Comparison of ENCODE assay signal across 21 mouse cellular contexts in genomic region chr14:9896556-9896955, GRCm38 (mm10).
DNase-seq lines count a peak whose midpoint lies in the region; ATAC-seq lines count a peak whose summit lies in the region.
"Had no signal": no experiment of that assay in that cellular context is flagged by ENCODE, and none has a peak within 500 bp of the region (broad histone marks: within the 10 kb centered on the region; RNA-seq: fewer than 3 reads in every experiment).

No protein-coding gene starts in this region.

- H3K9ac ChIP-seq in hindbrain, embryonic 13.5 days: no peak overlapping the region
- H3K9ac ChIP-seq: heart, embryonic 13.5 days; kidney, embryonic 15.5 days; lung, embryonic 14.5 days; neural tube, embryonic 15.5 days had no signal

- no peak for ATAC-seq in hindbrain, embryonic 13.5 days (ENCODE audit: low FRiP score)
- no peak for ATAC-seq in erythroid progenitor cell, adult 5-6 weeks (replicated peaks; ENCODE audit: low FRiP score, poor library complexity, severe bottlenecking)
- ATAC-seq: hindbrain, embryonic 16.5 days; intestine, embryonic 16.5 days; midbrain, embryonic 16.5 days had no signal

- no peaks in the 10 kb centered on the region for H3K4me1 ChIP-seq in heart, embryonic 10.5 days
- no peaks in the 10 kb centered on the region for H3K4me1 ChIP-seq in hindbrain, embryonic 13.5 days (replicated peaks)
- H3K4me1 ChIP-seq: heart, embryonic 13.5 days; kidney, embryonic 15.5 days; neural tube, embryonic 15.5 days had no signal

- H3K27me3 ChIP-seq in heart, embryonic 10.5 days (ENCODE audit: insufficient read depth, poor library complexity, severe bottlenecking): no peaks in the 10 kb centered on the region
- H3K27me3 ChIP-seq in hindbrain, embryonic 13.5 days: no peaks in the 10 kb centered on the region
- H3K27me3 ChIP-seq: heart, embryonic 13.5 days; kidney, embryonic 15.5 days; neural tube, embryonic 15.5 days had no signal

- no peaks in the 10 kb centered on the region for H3K36me3 ChIP-seq in heart, embryonic 10.5 days
- H3K36me3 ChIP-seq in hindbrain, embryonic 13.5 days: no peaks in the 10 kb centered on the region
- H3K36me3 ChIP-seq: heart, embryonic 13.5 days; kidney, embryonic 15.5 days; neural tube, embryonic 15.5 days had no signal

- no peaks in the 10 kb centered on the region for H3K9me3 ChIP-seq in heart, embryonic 10.5 days
- no peaks in the 10 kb centered on the region for H3K9me3 ChIP-seq in hindbrain, embryonic 13.5 days
- H3K9me3 ChIP-seq: heart, embryonic 13.5 days; kidney, embryonic 15.5 days; neural tube, embryonic 15.5 days had no signal

- no peak overlapping the region for H3K4me3 ChIP-seq in heart, embryonic 10.5 days
- H3K4me3 ChIP-seq in hindbrain, embryonic 13.5 days: no peak overlapping the region
- H3K4me3 ChIP-seq: heart, embryonic 13.5 days; kidney, embryonic 15.5 days; neural tube, embryonic 15.5 days had no signal

- H3K27ac ChIP-seq in heart, embryonic 10.5 days: no peak overlapping the region
- H3K27ac ChIP-seq in hindbrain, embryonic 13.5 days: no peak overlapping the region
- H3K27ac ChIP-seq: heart, embryonic 13.5 days; kidney, embryonic 15.5 days; neural tube, embryonic 15.5 days had no signal

- H3K4me2 ChIP-seq in hindbrain, embryonic 13.5 days: no peak overlapping the region
- H3K4me2 ChIP-seq: heart, embryonic 13.5 days; kidney, embryonic 15.5 days; liver, embryonic 11.5 days; lung, embryonic 14.5 days; neural tube, embryonic 15.5 days had no signal

- peak; percentile 0 for DNase-seq in heart, adult 8-10 months (ENCODE audit: low spot score)
- DNase-seq in heart, embryonic 10.5 days (ENCODE audit: low spot score): no peak
- peak; percentile 86 for DNase-seq in brain, adult 2 months (ENCODE audit: low read depth, low spot score)
- DNase-seq in left cerebral cortex, adult 18-20 months (ENCODE audit: low spot score in 2 of 2): peak; percentile 27 to 50
- peak; percentile 22 to 42 for DNase-seq in right cerebral cortex, postnatal 10 days (ENCODE audit: low spot score in 2 of 2)
- no peak for DNase-seq in heart, postnatal 4 days
- DNase-seq: adrenal gland, postnatal 25 days; cerebellum, adult 8-10 months; kidney, postnatal 4 days; lung, embryonic 14.5 days; lung, postnatal 4 days; thymus, adult 18-20 months had no signal

- 86% methylated on average over 1 of the region's 1 CpGs for WGBS in heart, embryonic 10.5 days
- 96% methylated on average over 1 of the region's 1 CpGs for WGBS in hindbrain, embryonic 13.5 days

Comparison
In these comparisons a context has a peak if more than half of its experiments do, and no peak if none do; other contexts are left out.
1. DNase-seq: peak in heart, adult 8-10 months (single experiment), brain, adult 2 months (single experiment), left cerebral cortex, adult 18-20 months (2 of 2) and right cerebral cortex, postnatal 10 days (2 of 2); none in heart, embryonic 10.5 days (single experiment) and heart, postnatal 4 days (single experiment).